Mouse (Mus musculus): Measurements from ENCODE around the gene Tada2b. TPM values are rescaled to one million over a fixed set of nuclear protein-coding genes. Genes with fewer than 3 reads are reported as not detected.

Tada2b gene
- polyA plus RNA-seq, 1 experiment from 2014 or later = 1.2 TPM

DNA sequence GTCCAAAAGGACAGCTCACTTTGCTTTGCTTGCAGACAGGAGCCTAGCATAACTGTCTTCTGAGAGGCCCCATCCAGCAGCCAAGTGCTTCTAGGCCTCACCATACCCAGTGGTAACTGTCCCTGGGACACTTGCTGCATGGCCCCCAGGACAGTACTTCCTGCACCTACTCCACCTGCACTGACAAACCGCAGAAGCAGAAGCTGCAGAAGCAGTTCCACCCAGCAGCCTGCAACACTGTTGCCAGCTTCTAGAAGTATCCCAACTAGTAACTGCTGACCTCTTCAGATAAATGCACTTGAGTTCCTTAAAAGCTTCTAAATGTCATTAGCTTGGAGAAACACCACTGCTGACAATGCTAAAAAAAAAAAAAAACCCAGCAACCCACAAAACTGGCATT is 31.0 kb upstream of the Tada2b start:
- H3K9me3 ChIP-seq (replicated peaks) = no peaks in the 10 kb centered on the region
- H3K4me1 ChIP-seq (replicated peaks) = no peaks in the 10 kb centered on the region
- H3K4me3 ChIP-seq (replicated peaks) = no peak overlapping the region
- no peak overlapping the region for H3K4me2 ChIP-seq
- H3K27me3 ChIP-seq = no peaks in the 10 kb centered on the region
- H3K27ac ChIP-seq = no peak overlapping the region
- WGBS (ENCODE audit: insufficient replicate concordance) = 66% methylated on average over 1 of the region's 1 CpGs
- ATAC-seq (ENCODE audit: low read depth) (no peak), DNase-seq (no peak)
- no peak overlapping the region for H3K9ac ChIP-seq
- peaks cover 79% of the 10 kb centered on the region for H3K36me3 ChIP-seq

DNA sequence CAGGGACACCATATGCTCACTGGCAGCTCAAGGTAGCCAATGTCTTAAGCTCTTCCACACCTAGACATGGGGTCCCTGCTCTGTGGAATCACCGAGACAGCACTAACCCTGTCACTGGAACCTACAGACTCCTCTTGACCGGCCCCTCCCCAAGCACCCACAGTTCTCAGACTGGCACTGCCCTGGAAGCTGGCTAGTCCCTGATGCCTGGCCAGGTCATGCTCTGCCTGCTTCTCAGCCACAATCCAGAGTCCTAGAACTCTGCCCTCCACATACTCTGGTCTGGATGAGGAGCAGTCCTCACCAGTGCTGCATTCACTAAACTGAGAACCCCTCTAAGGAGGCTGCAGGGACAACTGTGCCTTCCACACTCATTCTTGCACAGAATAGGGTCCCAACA is 26.9 kb upstream of the Tada2b start:
- Histone ChIP-seq H3K9me3 (replicated peaks) (no peaks in the 10 kb centered on the region), H3K4me1 (replicated peaks) (no peaks in the 10 kb centered on the region), H3K4me3 (replicated peaks) (no peak overlapping the region), H3K9ac (no peak overlapping the region), H3K36me3 (peaks cover 65% of the 10 kb centered on the region), H3K27ac (no peak overlapping the region), H3K27me3 (no peaks in the 10 kb centered on the region), H3K4me2 (no peak overlapping the region)
- WGBS (ENCODE audit: insufficient replicate concordance) = 88% methylated on average over 2 of the region's 2 CpGs
- DNase-seq (no peak), ATAC-seq (ENCODE audit: low read depth) (no peak)

DNA sequence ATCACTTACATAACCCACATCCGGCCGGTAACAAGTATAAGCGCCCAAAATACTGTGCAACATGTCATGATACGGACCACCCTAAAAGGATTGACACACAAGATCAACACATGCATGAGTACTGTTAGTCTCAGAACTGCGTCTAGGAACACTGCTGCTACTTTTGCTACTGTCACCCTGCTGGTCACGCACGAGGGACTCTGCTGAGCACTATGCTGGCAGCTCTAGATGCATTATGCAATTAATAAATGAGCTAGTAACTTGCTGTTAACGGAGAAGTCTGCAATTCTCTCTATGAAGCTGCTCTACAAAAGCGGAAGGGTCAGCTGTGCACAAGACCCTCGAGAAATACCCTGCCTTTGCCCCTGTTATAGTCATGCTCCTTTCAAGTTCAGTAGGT is 24.3 kb upstream of the Tada2b start:
- Histone ChIP-seq H3K4me1 (replicated peaks) (no peaks in the 10 kb centered on the region), H3K4me3 (replicated peaks) (no peak overlapping the region), H3K27me3 (no peaks in the 10 kb centered on the region), H3K36me3 (peaks cover 73% of the 10 kb centered on the region), H3K27ac (no peak overlapping the region), H3K9me3 (replicated peaks) (no peaks in the 10 kb centered on the region), H3K4me2 (no peak overlapping the region), H3K9ac (no peak overlapping the region)
- no peak for ATAC-seq (ENCODE audit: low read depth)
- DNase-seq = no peak
- 87% methylated on average over 10 of the region's 10 CpGs for WGBS (ENCODE audit: insufficient replicate concordance)

DNA sequence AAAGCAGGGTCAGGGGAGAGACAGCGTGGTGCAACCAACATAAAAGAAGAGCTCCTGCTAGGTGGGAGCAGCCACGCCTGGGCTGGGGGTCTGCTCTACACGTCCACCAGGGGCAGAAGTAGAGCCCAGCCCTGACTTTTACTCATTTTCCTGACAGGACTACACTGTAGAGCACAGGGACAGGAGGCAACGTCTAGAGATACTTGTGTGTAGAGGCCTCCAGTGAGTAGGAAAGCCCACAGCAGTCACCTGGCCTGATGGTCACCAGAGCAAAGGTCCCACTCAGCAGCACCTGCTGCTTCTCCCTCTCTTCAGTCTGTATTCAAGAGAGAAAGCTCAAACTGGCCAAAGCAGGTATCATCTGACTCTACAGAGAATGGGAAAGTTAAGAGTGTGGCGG is 21.6 kb upstream of the Tada2b start:
- Histone ChIP-seq H3K27me3 (no peaks in the 10 kb centered on the region), H3K36me3 (peaks cover 64% of the 10 kb centered on the region), H3K4me3 (replicated peaks) (no peak overlapping the region), H3K4me1 (replicated peaks) (no peaks in the 10 kb centered on the region), H3K9me3 (replicated peaks) (no peaks in the 10 kb centered on the region), H3K27ac (no peak overlapping the region), H3K4me2 (no peak overlapping the region), H3K9ac (no peak overlapping the region)
- DNase-seq (no peak), ATAC-seq (ENCODE audit: low read depth) (no peak)
- WGBS (ENCODE audit: insufficient replicate concordance) = 67% methylated on average over 5 of the region's 5 CpGs

DNA sequence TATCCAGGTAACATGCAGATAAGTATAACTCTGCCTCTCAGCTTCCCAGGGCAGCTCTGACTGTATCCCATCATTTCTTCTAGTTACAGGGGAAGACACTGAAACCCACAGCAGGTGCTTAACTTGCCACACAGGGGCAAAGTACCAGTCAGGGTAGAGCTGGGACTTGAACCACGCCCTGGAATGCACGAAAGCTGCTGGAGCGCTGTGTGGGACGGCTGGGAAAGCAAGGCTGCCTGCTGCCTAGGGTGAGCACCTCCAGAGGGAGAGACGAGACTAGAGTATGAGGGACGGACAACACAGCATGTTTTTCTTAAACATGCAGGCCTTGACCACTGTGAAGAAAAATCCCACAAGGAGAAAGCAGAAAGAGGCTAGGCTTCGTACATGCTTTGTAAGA is 21.1 kb upstream of the Tada2b start:
- Histone ChIP-seq H3K27ac (no peak overlapping the region), H3K4me3 (replicated peaks) (no peak overlapping the region), H3K36me3 (peaks cover 65% of the 10 kb centered on the region)

DNA sequence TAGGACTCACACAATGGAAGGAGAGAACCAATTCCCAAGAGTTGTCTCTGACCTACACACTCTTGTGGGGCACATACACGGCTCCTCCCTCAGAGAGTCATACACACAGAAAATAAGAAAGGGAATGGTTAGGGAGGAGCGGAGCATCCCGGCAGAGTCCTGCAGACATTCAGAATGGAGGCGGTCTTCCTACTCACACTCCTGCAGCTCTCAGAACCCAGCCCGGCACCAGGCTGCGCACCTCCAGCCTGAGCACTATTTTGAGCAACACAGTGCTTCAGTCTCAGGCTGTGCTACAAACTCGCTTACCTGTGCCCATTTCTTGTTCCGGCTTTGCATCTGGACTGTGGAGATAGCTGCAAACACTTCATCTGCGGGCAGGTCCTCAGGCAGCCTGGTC is 10.6 kb upstream of the Tada2b start:
- no peak for ATAC-seq (ENCODE audit: low read depth)
- peaks cover 56% of the 10 kb centered on the region for H3K36me3 ChIP-seq
- no peaks in the 10 kb centered on the region for H3K27me3 ChIP-seq
- no peak overlapping the region for H3K9ac ChIP-seq
- no peaks in the 10 kb centered on the region for H3K4me1 ChIP-seq (replicated peaks)
- H3K4me2 ChIP-seq = no peak overlapping the region
- WGBS (ENCODE audit: insufficient replicate concordance) = 89% methylated on average over 9 of the region's 9 CpGs
- H3K9me3 ChIP-seq (replicated peaks) = no peaks in the 10 kb centered on the region
- no peak for DNase-seq
- H3K27ac ChIP-seq = no peak overlapping the region
- no peak overlapping the region for H3K4me3 ChIP-seq (replicated peaks)

More for the DNA sequence above, 21.1 kb upstream of the Tada2b start:
- Histone ChIP-seq H3K9ac (no peak overlapping the region), H3K4me1 (replicated peaks) (no peaks in the 10 kb centered on the region), H3K9me3 (replicated peaks) (no peaks in the 10 kb centered on the region), H3K4me2 (no peak overlapping the region), H3K27me3 (no peaks in the 10 kb centered on the region)
- WGBS (ENCODE audit: insufficient replicate concordance) = 89% methylated on average over 7 of the region's 7 CpGs
- DNase-seq = no peak
- ATAC-seq (ENCODE audit: low read depth) = no peak

DNA sequence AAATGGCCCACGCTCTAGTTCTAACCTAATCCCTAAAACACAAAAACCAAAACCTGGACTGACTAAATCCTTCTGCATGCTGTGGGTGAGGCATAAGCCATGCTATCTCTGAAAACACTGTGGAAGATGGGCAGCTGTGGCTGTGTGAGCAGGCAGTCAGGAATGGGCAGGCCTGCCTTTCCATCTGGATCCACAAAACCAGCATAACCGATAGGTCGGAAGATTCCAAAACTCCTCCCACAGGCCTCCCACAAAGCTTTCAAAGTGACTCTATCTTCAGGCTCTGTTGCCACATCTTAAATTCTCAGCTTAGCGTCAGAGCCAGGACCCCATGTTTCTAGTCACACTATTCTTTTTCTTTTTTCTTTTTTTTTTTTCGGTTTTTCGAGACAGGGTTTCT is 9.8 kb upstream of the Tada2b start:
- ATAC-seq (ENCODE audit: low read depth) (no peak), DNase-seq (no peak)
- 86% methylated on average over 6 of the region's 6 CpGs for WGBS (ENCODE audit: insufficient replicate concordance)
- no peak overlapping the region for H3K4me2 ChIP-seq
- no peak overlapping the region for H3K4me3 ChIP-seq (replicated peaks)
- H3K9ac ChIP-seq = no peak overlapping the region
- peaks cover 55% of the 10 kb centered on the region for H3K36me3 ChIP-seq
- H3K27ac ChIP-seq = no peak overlapping the region
- no peaks in the 10 kb centered on the region for H3K4me1 ChIP-seq (replicated peaks)
- H3K9me3 ChIP-seq (replicated peaks) = no peaks in the 10 kb centered on the region
- no peaks in the 10 kb centered on the region for H3K27me3 ChIP-seq

DNA sequence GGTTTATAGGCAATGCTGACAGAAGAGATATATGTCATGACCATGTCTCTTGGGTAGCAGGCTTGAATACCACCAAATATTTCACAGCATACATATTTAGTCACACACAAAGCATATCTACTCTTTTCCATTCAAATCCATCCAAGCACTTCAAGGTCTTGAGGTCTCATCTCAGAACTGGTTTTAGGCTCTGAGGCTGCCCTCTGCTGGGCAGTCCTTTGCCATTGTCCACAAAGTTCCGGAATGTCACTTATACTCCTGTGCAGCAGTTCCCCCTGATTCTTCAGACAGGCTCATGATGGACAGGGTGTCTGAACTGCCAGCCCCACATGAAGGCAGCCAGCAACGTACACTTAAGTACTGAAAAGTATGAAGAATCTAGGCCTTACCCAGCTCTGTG is 5.1 kb upstream of the Tada2b start:
- Histone ChIP-seq H3K27me3 (peaks cover 36% of the 10 kb centered on the region), H3K4me2 (no peak overlapping the region), H3K27ac (no peak overlapping the region), H3K9me3 (replicated peaks) (no peaks in the 10 kb centered on the region), H3K4me3 (replicated peaks) (no peak overlapping the region), H3K4me1 (replicated peaks) (peaks cover 13% of the 10 kb centered on the region), H3K36me3 (peaks cover 23% of the 10 kb centered on the region), H3K9ac (no peak overlapping the region)
- ATAC-seq (ENCODE audit: low read depth) = no peak
- DNase-seq = no peak
- 52% methylated on average over 2 of the region's 2 CpGs for WGBS (ENCODE audit: insufficient replicate concordance)

DNA sequence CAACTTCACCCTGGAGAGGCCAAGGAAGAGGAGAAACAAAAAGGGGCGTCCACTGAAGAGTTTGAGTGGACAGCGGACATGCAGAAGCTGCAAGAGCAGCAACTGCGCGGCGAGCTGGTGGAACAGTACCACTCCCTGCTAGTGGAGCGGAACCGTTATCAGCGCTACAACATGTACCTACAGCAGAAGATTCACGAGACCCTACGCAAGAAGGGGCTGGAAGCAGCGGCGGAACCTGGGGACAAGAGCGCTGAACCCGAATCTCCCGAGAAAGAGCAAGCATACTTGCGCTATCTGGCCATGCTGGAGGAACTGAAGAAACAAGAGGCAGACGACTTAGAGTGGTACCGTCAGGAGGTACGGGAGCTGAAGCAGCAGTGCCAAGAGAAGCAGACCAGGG is 1.2 kb upstream of the Tada2b start:
- Histone ChIP-seq H3K9ac (peak overlapping the region; percentile 79), H3K27ac (no peak overlapping the region), H3K36me3 (0 out of 2 replicates have a peak, but pooled peaks cover 4% of the 10 kb centered on the region), H3K4me3 (replicated peaks) (peak overlapping the region; percentile 93), H3K9me3 (replicated peaks) (no peaks in the 10 kb centered on the region), H3K4me2 (peak overlapping the region; percentile 100), H3K27me3 (peaks cover 36% of the 10 kb centered on the region), H3K4me1 (replicated peaks) (peaks cover 46% of the 10 kb centered on the region)
- ATAC-seq (ENCODE audit: low read depth) (no peak), DNase-seq (no peak)
- WGBS (ENCODE audit: insufficient replicate concordance) = 15% methylated on average over 19 of the region's 19 CpGs

DNA sequence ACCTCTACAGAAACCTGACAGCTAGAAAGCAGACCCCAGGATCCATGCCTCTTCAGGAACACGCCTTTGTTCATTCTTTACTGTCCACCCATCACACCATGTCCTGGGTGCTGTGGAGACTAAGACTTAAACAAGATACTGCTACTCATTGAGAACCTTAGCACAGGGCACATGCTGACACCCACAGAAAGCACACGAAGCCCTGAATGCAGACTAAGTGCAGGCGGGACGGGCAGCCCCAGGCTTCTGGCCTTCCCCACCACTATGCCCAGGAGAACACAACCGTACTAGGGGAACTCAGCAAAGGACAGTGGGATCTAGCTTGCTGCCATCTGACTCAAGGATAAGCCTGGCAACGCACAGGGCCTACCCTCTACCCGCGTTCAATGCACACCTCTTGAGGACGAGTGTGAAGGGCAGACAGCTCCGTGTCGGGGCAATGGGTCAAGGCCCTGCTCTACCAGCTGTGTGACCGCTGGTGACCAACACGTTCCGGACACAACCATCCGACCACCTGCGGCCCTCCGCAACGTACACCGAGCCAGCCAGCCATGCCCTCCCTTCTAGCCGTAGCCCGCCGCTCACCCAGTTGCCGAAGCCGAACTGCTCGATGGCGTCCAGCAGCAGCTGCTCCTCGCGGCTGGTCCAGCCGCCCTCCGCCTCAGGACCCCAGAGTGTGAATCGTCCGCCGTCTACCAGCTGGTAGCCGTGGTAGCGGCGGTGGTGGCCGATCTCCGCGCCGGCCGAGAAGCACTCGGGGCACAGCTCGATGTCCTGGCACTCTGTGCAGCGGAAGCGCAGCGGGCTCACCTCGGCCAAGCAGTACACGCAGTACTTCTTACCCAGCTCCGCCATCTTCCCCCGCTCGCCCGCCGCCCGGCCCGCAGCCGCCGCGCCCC is 633 bp downstream of the Tada2b start:
- H3K4me1 ChIP-seq (replicated peaks) = peaks cover 63% of the 10 kb centered on the region
- no peaks in the 10 kb centered on the region for H3K9me3 ChIP-seq (replicated peaks)
- H3K36me3 ChIP-seq = 0 out of 2 replicates have a peak, but pooled peaks cover 4% of the 10 kb centered on the region
- peak; percentile 4; the same call in 1 of the 2 replicates for ATAC-seq (ENCODE audit: low read depth)
- WGBS (ENCODE audit: insufficient replicate concordance) = 2% methylated on average over 57 of the region's 58 CpGs
- H3K27ac ChIP-seq = peak overlapping the region; percentile 83
- H3K4me3 ChIP-seq (replicated peaks) = peak overlapping the region; percentile 93
- H3K9ac ChIP-seq = peak overlapping the region; percentile 98
- peak; percentile 42 for DNase-seq
- H3K4me2 ChIP-seq = peak overlapping the region; percentile 95
- H3K27me3 ChIP-seq = peaks cover 36% of the 10 kb centered on the region

DNA sequence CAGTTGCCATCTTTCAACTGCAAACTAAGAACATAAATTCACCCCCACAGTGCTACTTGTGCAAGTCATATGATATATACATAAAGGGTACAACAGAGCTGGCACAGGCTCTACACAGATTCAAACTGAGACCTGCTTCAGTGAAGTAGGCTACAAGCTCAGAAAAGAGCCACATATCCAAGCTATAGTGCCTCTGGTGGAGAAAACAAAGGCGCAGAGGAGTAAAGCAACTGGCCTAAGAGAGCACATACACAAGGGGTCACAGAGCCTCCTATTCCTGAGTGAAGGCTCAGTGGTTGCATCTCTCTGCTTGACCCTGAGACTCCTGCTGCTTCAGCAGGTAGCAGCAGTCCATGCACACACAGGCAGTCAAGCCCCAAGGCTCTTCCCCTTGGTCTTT is 3.0 kb downstream of the Tada2b start:
- no peaks in the 10 kb centered on the region for H3K9me3 ChIP-seq (replicated peaks)
- 0 out of 2 replicates have a peak overlapping the region, but pooled peaks have one; percentile 6 for H3K9ac ChIP-seq
- H3K27ac ChIP-seq = no peak overlapping the region
- peaks cover 15% of the 10 kb centered on the region for H3K27me3 ChIP-seq
- 69% methylated on average over 1 of the region's 1 CpGs for WGBS (ENCODE audit: insufficient replicate concordance)
- no peak overlapping the region for H3K4me3 ChIP-seq (replicated peaks)
- peaks cover 68% of the 10 kb centered on the region for H3K4me1 ChIP-seq (replicated peaks)
- no peak overlapping the region for H3K4me2 ChIP-seq
- ATAC-seq (ENCODE audit: low read depth) (no peak), DNase-seq (no peak)
- H3K36me3 ChIP-seq = peaks cover 11% of the 10 kb centered on the region

DNA sequence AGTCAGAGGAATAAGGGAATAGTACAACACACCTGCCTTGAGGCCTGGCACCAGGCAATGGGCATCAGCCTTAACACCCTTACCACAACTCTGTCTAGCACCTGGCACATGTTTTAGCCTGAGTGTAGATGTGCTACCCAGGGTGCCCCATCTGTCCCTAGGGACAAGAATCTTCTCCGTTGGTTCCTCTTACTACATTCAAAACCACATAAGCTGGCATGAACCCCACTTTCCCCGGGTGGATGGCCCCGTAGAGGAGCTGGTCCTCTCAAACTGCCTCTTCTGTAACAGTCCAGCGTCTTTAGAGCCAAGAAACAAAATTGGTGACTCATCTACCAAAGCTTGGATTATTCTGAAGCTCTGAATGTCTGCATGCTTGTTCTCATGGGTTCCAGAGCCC is 3.7 kb downstream of the Tada2b start:
- DNase-seq (no peak), ATAC-seq (ENCODE audit: low read depth) (no peak)
- Histone ChIP-seq H3K4me1 (replicated peaks) (peaks cover 65% of the 10 kb centered on the region), H3K27me3 (peaks cover 8% of the 10 kb centered on the region), H3K9me3 (replicated peaks) (no peaks in the 10 kb centered on the region), H3K27ac (no peak overlapping the region), H3K9ac (0 out of 2 replicates have a peak overlapping the region, but pooled peaks have one; percentile 24), H3K36me3 (peaks cover 17% of the 10 kb centered on the region), H3K4me2 (no peak overlapping the region), H3K4me3 (replicated peaks) (no peak overlapping the region)
- 75% methylated on average over 4 of the region's 4 CpGs for WGBS (ENCODE audit: insufficient replicate concordance)

All from liver, embryonic 13.5 days (tissue).